Mouse (Mus musculus) erythroblast, embryonic 14.5 days (primary cell): Measurements from ENCODE around the gene Sfxn5.

Experiments used
- GATA1 ChIP-seq: IDR thresholded peaks from 2 replicates; pipeline ENCODE4 v1.6.1; 2012; ENCODE audit warnings: low read length, inconsistent platforms, mixed read lengths
- TAL1 ChIP-seq: IDR thresholded peaks from 3 replicates; pipeline ENCODE4 v1.6.1; 2012; ENCODE audit warnings: low read length, inconsistent platforms, mixed read lengths

DNA sequence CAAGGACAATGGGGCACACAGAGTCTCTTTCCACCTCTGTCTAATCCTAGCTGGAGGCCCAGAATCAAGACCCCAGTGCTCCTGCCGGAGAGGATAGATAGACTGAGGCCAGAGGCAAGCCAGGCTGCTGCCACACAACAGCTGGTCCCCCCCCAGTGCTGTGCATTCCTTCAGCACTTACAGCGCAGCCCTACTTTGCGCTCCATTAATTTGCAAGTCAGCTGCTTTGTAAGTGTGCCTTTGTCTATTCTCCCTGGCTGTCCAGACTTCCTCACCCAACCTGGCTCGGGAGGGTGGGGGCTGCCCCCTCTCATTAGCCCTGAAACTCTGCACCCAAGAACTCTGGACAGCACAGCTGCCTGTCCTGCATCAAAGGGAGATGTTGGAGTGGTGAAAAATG is 101.2 kb downstream of the Sfxn5 start:
- no peak for TF ChIP-seq GATA1
- TF ChIP-seq TAL1 = no peak
